Mouse (Mus musculus) neural tube, embryonic 13.5 days (tissue): ENCODE measurements around the gene Nxnl1. TPM values are rescaled to one million over a fixed set of nuclear protein-coding genes. Genes with fewer than 3 reads are reported as not detected.
"Not testable (repeated sequence)": the region's sequence is repeated elsewhere in the genome, so short reads cannot be mapped to it uniquely, and the experiment has no call there.

Source experiments
- ATAC-seq: fragments of 200-750 bp; cut with Nextera tagmentation; 2 replicates; pipeline ENCODE4 v1.8.0; 2017; ENCODE audit warnings: low read depth, mild to moderate bottlenecking, moderate TSS enrichment, moderate library complexity
- H3K27ac ChIP-seq: fragments of 300-500 bp; sonication (generic); replicated peaks from 2 replicates; pipeline ENCODE4 v1.5.1; 2015; ENCODE audit warnings: moderate library complexity, mild to moderate bottlenecking, inconsistent platforms
- H3K27me3 ChIP-seq: fragments of 300-500 bp; sonication (generic); 2 replicates; pipeline ENCODE4 v1.6.1; 2015; ENCODE audit warnings: mild to moderate bottlenecking, inconsistent platforms
- H3K36me3 ChIP-seq: fragments of 300-500 bp; sonication (generic); 2 replicates; pipeline ENCODE4 v1.6.1; 2015; ENCODE audit warnings: mild to moderate bottlenecking, inconsistent platforms
- H3K4me1 ChIP-seq: fragments of 300-500 bp; sonication (generic); replicated peaks from 2 replicates; pipeline ENCODE4 v1.6.1; 2015; ENCODE audit warnings: inconsistent platforms
- H3K4me2 ChIP-seq: fragments of 300-500 bp; sonication (generic); 2 replicates; pipeline ENCODE4 v1.6.1; 2015; ENCODE audit warnings: inconsistent platforms, mild to moderate bottlenecking, moderate library complexity
- H3K4me3 ChIP-seq: fragments of 300-500 bp; sonication (generic); 2 replicates; pipeline ENCODE4 v1.5.1; 2015; ENCODE audit warnings: mild to moderate bottlenecking, inconsistent platforms
- H3K9ac ChIP-seq: fragments of 300-500 bp; sonication (generic); 2 replicates; pipeline ENCODE4 v1.6.1; 2015; ENCODE audit warnings: moderate library complexity, mild to moderate bottlenecking, inconsistent platforms
- H3K9me3 ChIP-seq: fragments of 300-500 bp; sonication (generic); 2 replicates; pipeline ENCODE4 v1.6.1; 2016; ENCODE audit warnings: inconsistent platforms
- WGBS: fragments of 180-500 bp; shearing (Covaris S2); methylation state at CpG from one replicate; pipeline ENCODE4 v1.1.7; 2015; 5-methylcytosine and 5-hydroxymethylcytosine counted together
- polyA plus RNA-seq: library from polyadenylated mRNA; unstranded; fragments of >200 nt; fragmentation: Nextera tagmentation; extraction: Ambion mirVana; gene quantifications from 2 replicates; pipeline ENCODE4 v1.2.1, GENCODE M21; 2015

Nxnl1 gene
- polyA plus RNA-seq, 1 experiment from 2014 or later, result not detected

GRCm38 (mm10) chr8:71525226-71526050, 41.0 kb downstream of the Nxnl1 start, which contains the start of gene Ccdc194:
TSS of gene Ccdc194 (minus strand) at chr8:71525711.
- Histone ChIP-seq H3K27me3 (peaks cover 66% of the 10 kb centered on the region), H3K9ac (0 out of 2 replicates have a peak within 1 kb of the TSS, but pooled peaks have one; percentile 17), H3K36me3 (no peaks in the 10 kb centered on the region), H3K4me1 (peaks cover 22% of the 10 kb centered on the region), H3K4me2 (peak within 1 kb of the TSS; percentile 29), H3K27ac (0 out of 2 replicates have a peak within 1 kb of the TSS, but pooled peaks have one; percentile 23), H3K4me3 (no peak within 1 kb of the TSS), H3K9me3 (no peaks in the 10 kb centered on the region)
- 9% methylated on average over 46 of the region's 46 CpGs for WGBS
- ATAC-seq, result no peak

- Histone ChIP-seq H3K4me2 (peak overlapping the region; percentile 27; the same call in 1 of the 2 replicates), H3K27ac (no peak overlapping the region), H3K4me1 (peaks cover 29% of the 10 kb centered on the region), H3K36me3 (no peaks in the 10 kb centered on the region), H3K9ac (no peak overlapping the region), H3K4me3 (no peak overlapping the region), H3K9me3 (no peaks in the 10 kb centered on the region), H3K27me3 (peaks cover 50% of the 10 kb centered on the region)
- WGBS, result 7% methylated on average over 17 of the region's 17 CpGs
- ATAC-seq, result peak; percentile 81
Measured at GRCm38 (mm10) chr8:71521634-71522033, 44.8 kb downstream of the Nxnl1 start.

- not testable (repeated sequence) for ATAC-seq
- 44% methylated on average over 9 of the region's 10 CpGs for WGBS
Measured at GRCm38 (mm10) chr8:71519037-71519825, 47.2 kb downstream of the Nxnl1 start.

GRCm38 (mm10) chr8:71516786-71517185, 49.6 kb downstream of the Nxnl1 start:
- Histone ChIP-seq H3K4me3 (no peak overlapping the region), H3K27ac (no peak overlapping the region), H3K9me3 (no peaks in the 10 kb centered on the region), H3K4me2 (no peak overlapping the region), H3K9ac (no peak overlapping the region), H3K36me3 (no peaks in the 10 kb centered on the region), H3K27me3 (peaks cover 10% of the 10 kb centered on the region; the same call in 1 of the 2 replicates), H3K4me1 (peaks cover 16% of the 10 kb centered on the region)
- 12% methylated on average over 6 of the region's 6 CpGs for WGBS
- ATAC-seq, result no peak

More at GRCm38 (mm10) chr8:71519037-71519825, 47.2 kb downstream of the Nxnl1 start:
- not testable (repeated sequence) for H3K9ac ChIP-seq, H3K4me3 ChIP-seq, H3K36me3 ChIP-seq, H3K27ac ChIP-seq, H3K9me3 ChIP-seq, H3K4me2 ChIP-seq
- H3K27me3 ChIP-seq, result peaks cover 26% of the 10 kb centered on the region
- peaks cover 18% of the 10 kb centered on the region for H3K4me1 ChIP-seq

GRCm38 (mm10) chr8:71515043-71515442, 51.4 kb downstream of the Nxnl1 start:
- H3K4me1 ChIP-seq, result peaks cover 11% of the 10 kb centered on the region
- no peak overlapping the region for H3K4me3 ChIP-seq
- no peaks in the 10 kb centered on the region for H3K9me3 ChIP-seq
- WGBS, result 73% methylated on average over 5 of the region's 5 CpGs
- H3K27ac ChIP-seq, result no peak overlapping the region
- peaks cover 19% of the 10 kb centered on the region for H3K27me3 ChIP-seq
- H3K36me3 ChIP-seq, result no peaks in the 10 kb centered on the region
- H3K4me2 ChIP-seq, result no peak overlapping the region
- ATAC-seq, result no peak
- H3K9ac ChIP-seq, result no peak overlapping the region

- Histone ChIP-seq H3K27me3 (peaks cover 36% of the 10 kb centered on the region), H3K4me1 (peaks cover 12% of the 10 kb centered on the region), H3K9me3 (no peaks in the 10 kb centered on the region), H3K4me2 (no peak overlapping the region), H3K27ac (no peak overlapping the region), H3K36me3 (no peaks in the 10 kb centered on the region), H3K9ac (no peak overlapping the region), H3K4me3 (no peak overlapping the region)
- no peak for ATAC-seq
- 70% methylated on average over 14 of the region's 15 CpGs for WGBS
Measured at GRCm38 (mm10) chr8:71513018-71513754, 53.2 kb downstream of the Nxnl1 start.

- 0 out of 2 replicates have a peak within 1 kb of the TSS, but pooled peaks have one; percentile 22 for H3K9ac ChIP-seq
- ATAC-seq, result no peak
- H3K36me3 ChIP-seq, result no peaks in the 10 kb centered on the region
- peaks cover 15% of the 10 kb centered on the region for H3K4me1 ChIP-seq
- H3K4me3 ChIP-seq, result no peak within 1 kb of the TSS
- no peak within 1 kb of the TSS for H3K27ac ChIP-seq
- H3K4me2 ChIP-seq, result no peak within 1 kb of the TSS
- 62% methylated on average over 14 of the region's 14 CpGs for WGBS
- H3K27me3 ChIP-seq, result peaks cover 51% of the 10 kb centered on the region
- H3K9me3 ChIP-seq, result no peaks in the 10 kb centered on the region
Measured at GRCm38 (mm10) chr8:71511644-71512043, 54.8 kb downstream of the Nxnl1 start, which contains the start of gene Plvap. TSS of gene Plvap (minus strand) at chr8:71511752.

Other genes with a start within 250 kb of the Nxnl1 start
- 109 and 111 TPM in 2 replicates for gene Use1, start 199.8 kb downstream of the Nxnl1 start, polyA plus RNA-seq
- 4.3 and 6.0 TPM in 2 replicates for gene Ocel1, start 195.3 kb downstream of the Nxnl1 start, polyA plus RNA-seq
- gene Nr2f6, start 184.6 kb downstream of the Nxnl1 start, polyA plus RNA-seq, result 27.9 and 30.3 TPM in 2 replicates
- gene Ushbp1, start 170.8 kb downstream of the Nxnl1 start, polyA plus RNA-seq, result 6.1 and 7.3 TPM in 2 replicates
- gene Babam1, start 169.7 kb downstream of the Nxnl1 start, polyA plus RNA-seq, result 96.0 and 96.6 TPM in 2 replicates
- 8.2 and 8.4 TPM in 2 replicates for gene Ankle1, start 160.6 kb downstream of the Nxnl1 start, polyA plus RNA-seq
- 127 and 145 TPM in 2 replicates for gene Abhd8, start 102.9 kb downstream of the Nxnl1 start, polyA plus RNA-seq
- gene Mrpl34, start 101.6 kb downstream of the Nxnl1 start, polyA plus RNA-seq, result 208 and 237 TPM in 2 replicates
- 217 and 231 TPM in 2 replicates for gene Dda1, start 97.4 kb downstream of the Nxnl1 start, polyA plus RNA-seq
- gene Ano8, start 80.6 kb downstream of the Nxnl1 start, polyA plus RNA-seq, result 6.1 and 7.8 TPM in 2 replicates
- gene Gtpbp3, start 78.5 kb downstream of the Nxnl1 start, polyA plus RNA-seq, result 12.0 and 15.5 TPM in 2 replicates
- gene Plvap, start 54.8 kb downstream of the Nxnl1 start, polyA plus RNA-seq, result 20.8 and 22.2 TPM in 2 replicates
- 0.17 and 0.24 TPM in 2 replicates for gene Ccdc194, start 40.9 kb downstream of the Nxnl1 start, polyA plus RNA-seq
- 16.0 and 23.4 TPM in 2 replicates for gene Bst2, start 29.1 kb downstream of the Nxnl1 start, polyA plus RNA-seq
- gene Mvb12a, start 23.7 kb downstream of the Nxnl1 start, polyA plus RNA-seq, result 56.2 and 60.7 TPM in 2 replicates
- 0.25 TPM in 1 of 2 replicates, not detected in the other for gene Tmem221, start 7.7 kb downstream of the Nxnl1 start, polyA plus RNA-seq
- 81.7 and 82.0 TPM in 2 replicates for gene Slc27a1, start 2.3 kb upstream of the Nxnl1 start, polyA plus RNA-seq
- gene Pgls, start 25.6 kb upstream of the Nxnl1 start, polyA plus RNA-seq, result 191 and 213 TPM in 2 replicates
- gene Fam129c, start 31.0 kb upstream of the Nxnl1 start, polyA plus RNA-seq, result 7.8 and 8.5 TPM in 2 replicates
- gene Colgalt1, start 44.4 kb upstream of the Nxnl1 start, polyA plus RNA-seq, result 66.8 and 67.2 TPM in 2 replicates
- 16.6 and 17.7 TPM in 2 replicates for gene Unc13a, start 105.2 kb upstream of the Nxnl1 start, polyA plus RNA-seq
- gene Jak3, start 109.7 kb upstream of the Nxnl1 start, polyA plus RNA-seq, result 3.9 and 4.0 TPM in 2 replicates
- gene Insl3, start 122.6 kb upstream of the Nxnl1 start, polyA plus RNA-seq, result 0.46 and 1.0 TPM in 2 replicates
- gene B3gnt3, start 135.2 kb upstream of the Nxnl1 start, polyA plus RNA-seq, result 0.42 and 0.59 TPM in 2 replicates
- 54.2 and 55.0 TPM in 2 replicates for gene Fcho1, start 159.1 kb upstream of the Nxnl1 start, polyA plus RNA-seq